Mouse (Mus musculus) erythroid progenitor cell, adult 5-6 weeks (primary cell): Measurements from ENCODE around the gene Pex1. TPM values are rescaled to one million over a fixed set of nuclear protein-coding genes. Genes with fewer than 3 reads are reported as not detected.
A peak's percentile ranks its signal among the peaks of the same experiment; 100 is the strongest.
"Not testable (repeated sequence)": the region's sequence is repeated elsewhere in the genome, so short reads cannot be mapped to it uniquely, and the experiment has no call there.

Source experiments
- ATAC-seq: replicated peaks from 2 replicates; pipeline ENCODE4 v1.8.0; 2016; ENCODE audit warnings: moderate number of reproducible peaks, mild to moderate bottlenecking, moderate TSS enrichment, inconsistent platforms; ENCODE audit not compliant: poor library complexity, low FRiP score, severe bottlenecking
- total RNA-seq, 2 experiments: library from RNA; stranded (forward) in 1 of 2; stranded (reverse) in 1 of 2; fragments of 150-400 nt in 1 of 2; fragments of 186-747, 209-891 nt in 1 of 2; gene quantifications; 2 replicates each; pipeline versions ENCODE4 v1.2.3 to v1.2.4; 2015 to 2017; ENCODE audit warnings: low replicate concordance in 2 of 2

Gene Pex1
- total RNA-seq (2015; ENCODE audit: low replicate concordance): 0.36 and 4.6 TPM in 2 replicates
- total RNA-seq (2017; ENCODE audit: low replicate concordance): 0.23 and 9.2 TPM in 2 replicates

- ATAC-seq: peak; percentile 92
Measured at GRCm38 (mm10) chr5:3595693-3596398, at the start of gene Pex1. Gene Pex1 (plus strand): TSS chr5:3596066.

GRCm38 (mm10) chr5:3546226-3546625 is 49.6 kb upstream of the Pex1 start:
- no peak for ATAC-seq

- ATAC-seq: no peak
Measured at GRCm38 (mm10) chr5:3551481-3551880, 44.4 kb upstream of the Pex1 start.

GRCm38 (mm10) chr5:3554198-3554597 is 41.7 kb upstream of the Pex1 start:
- no peak for ATAC-seq

GRCm38 (mm10) chr5:3571266-3571665 is 24.6 kb upstream of the Pex1 start, which contains the start of gene 1700109H08Rik:
Gene 1700109H08Rik (plus strand): TSS chr5:3571566.
- no peak for ATAC-seq

- no peak for ATAC-seq
Measured at GRCm38 (mm10) chr5:3574825-3575224, 21.0 kb upstream of the Pex1 start.

- ATAC-seq: no peak
Measured at GRCm38 (mm10) chr5:3577939-3578338, 17.9 kb upstream of the Pex1 start.

- ATAC-seq: no peak
Measured at GRCm38 (mm10) chr5:3579066-3579465, 16.8 kb upstream of the Pex1 start.

- peak; percentile 85 for ATAC-seq
Measured at GRCm38 (mm10) chr5:3596399-3596766, 517 bp downstream of the Pex1 start, which contains the start of gene Rbm48. Gene Rbm48 (minus strand): TSS chr5:3596585.

GRCm38 (mm10) chr5:3597171-3597570 is 1.3 kb downstream of the Pex1 start:
- ATAC-seq: no peak

GRCm38 (mm10) chr5:3598766-3599165 is 2.9 kb downstream of the Pex1 start:
- ATAC-seq: no peak

- ATAC-seq: no peak
Measured at GRCm38 (mm10) chr5:3600298-3600697, 4.4 kb downstream of the Pex1 start.

- ATAC-seq: no peak
Measured at GRCm38 (mm10) chr5:3600790-3601189, 4.9 kb downstream of the Pex1 start.

GRCm38 (mm10) chr5:3607114-3607513 is 11.2 kb downstream of the Pex1 start:
- no peak for ATAC-seq

GRCm38 (mm10) chr5:3609241-3609640 is 13.4 kb downstream of the Pex1 start:
- no peak for ATAC-seq

GRCm38 (mm10) chr5:3611835-3612234 is 16.0 kb downstream of the Pex1 start:
- ATAC-seq: not testable (repeated sequence)

GRCm38 (mm10) chr5:3620486-3620885 is 24.6 kb downstream of the Pex1 start:
- ATAC-seq: no peak

- ATAC-seq: no peak
Measured at GRCm38 (mm10) chr5:3630055-3630454, 34.2 kb downstream of the Pex1 start.

GRCm38 (mm10) chr5:3631512-3632271 is 35.8 kb downstream of the Pex1 start:
- no peak for ATAC-seq

- ATAC-seq: no peak
Measured at GRCm38 (mm10) chr5:3632285-3632684, 36.4 kb downstream of the Pex1 start.

GRCm38 (mm10) chr5:3633315-3633714 is 37.4 kb downstream of the Pex1 start:
- no peak for ATAC-seq
